Mouse (Mus musculus) heart, embryonic 14.5 days (tissue): ENCODE measurements around the gene Gast. TPM values are rescaled to one million over a fixed set of nuclear protein-coding genes. Genes with fewer than 3 reads are reported as not detected.

Experiments used
- ATAC-seq: fragments of 200-750 bp; cut with Nextera tagmentation; 2 replicates; pipeline ENCODE4 v1.8.0; 2017; ENCODE audit warnings: low read depth, moderate TSS enrichment; ENCODE audit not compliant: insufficient number of reproducible peaks, insufficient read depth, low FRiP score
- H3K27ac ChIP-seq, 2 experiments: fragments of 200-500 bp in 1 of 2; fragments of 300-500 bp in 1 of 2; sonication (generic) in 1 of 2; replicated peaks in 1 of 2; 2 replicates each; pipeline ENCODE4 v1.5.1; 2012 to 2014; ENCODE audit warnings: low read depth in 2 of 2, low read length in 2 of 2, control low read depth in 1 of 2, mild to moderate bottlenecking in 1 of 2, mixed read lengths in 1 of 2; ENCODE audit not compliant: control insufficient read depth in 1 of 2, insufficient read depth in 1 of 2
- H3K27me3 ChIP-seq: fragments of 300-500 bp; sonication (generic); 2 replicates; pipeline ENCODE4 v1.6.1; 2014; ENCODE audit warnings: mild to moderate bottlenecking, low read length, control low read depth; ENCODE audit not compliant: control insufficient read depth, insufficient read depth
- H3K36me3 ChIP-seq: fragments of 300-500 bp; sonication (generic); 2 replicates; pipeline ENCODE4 v1.6.1; 2014; ENCODE audit warnings: mild to moderate bottlenecking, control low read depth, low read length, mixed read lengths; ENCODE audit not compliant: control insufficient read depth, insufficient read depth
- H3K4me1 ChIP-seq, 2 experiments: fragments of 200-500 bp in 1 of 2; fragments of 300-500 bp in 1 of 2; sonication (generic) in 1 of 2; 2 replicates each; pipeline ENCODE4 v1.6.1; 2012 to 2014; ENCODE audit warnings: low read length in 2 of 2, control low read depth in 1 of 2, mixed read lengths in 1 of 2; ENCODE audit not compliant: control insufficient read depth in 2 of 2, insufficient read depth in 2 of 2
- H3K4me2 ChIP-seq: fragments of 300-500 bp; sonication (generic); 2 replicates; pipeline ENCODE4 v1.6.1; 2014; ENCODE audit warnings: mild to moderate bottlenecking, low read length
- H3K4me3 ChIP-seq, 2 experiments: fragments of 200-500 bp in 1 of 2; fragments of 300-500 bp in 1 of 2; sonication (generic) in 1 of 2; 2 replicates each; pipeline ENCODE4 v1.5.1; 2012 to 2014; ENCODE audit warnings: low read length in 2 of 2, mild to moderate bottlenecking in 2 of 2, control low read depth in 1 of 2, low read depth in 1 of 2, moderate library complexity in 1 of 2; ENCODE audit not compliant: control insufficient read depth in 1 of 2, insufficient read depth in 1 of 2
- H3K9ac ChIP-seq: fragments of 300-500 bp; sonication (generic); 2 replicates; pipeline ENCODE4 v1.6.1; 2014; ENCODE audit warnings: mild to moderate bottlenecking, low read length
- H3K9me3 ChIP-seq: fragments of 300-500 bp; sonication (generic); 2 replicates; pipeline ENCODE4 v1.6.1; 2016; ENCODE audit warnings: low read length, control low read depth; ENCODE audit not compliant: control insufficient read depth
- WGBS: fragments of 180-500 bp; shearing (Covaris S2); extraction: QIAGEN DNeasy Blood & Tissue Kit; methylation state at CpG from one replicate; pipeline ENCODE4 v1.1.7; 2014; 5-methylcytosine and 5-hydroxymethylcytosine counted together
- polyA plus RNA-seq: library from polyadenylated mRNA; unstranded; fragments of >200 nt; fragmentation: Nextera tagmentation; extraction: Ambion mirVana; gene quantifications from 2 replicates; pipeline ENCODE4 v1.2.1, GENCODE M21; 2014

Gene Gast
- polyA plus RNA-seq, 1 experiment from 2014 or later, result not detected

DNA sequence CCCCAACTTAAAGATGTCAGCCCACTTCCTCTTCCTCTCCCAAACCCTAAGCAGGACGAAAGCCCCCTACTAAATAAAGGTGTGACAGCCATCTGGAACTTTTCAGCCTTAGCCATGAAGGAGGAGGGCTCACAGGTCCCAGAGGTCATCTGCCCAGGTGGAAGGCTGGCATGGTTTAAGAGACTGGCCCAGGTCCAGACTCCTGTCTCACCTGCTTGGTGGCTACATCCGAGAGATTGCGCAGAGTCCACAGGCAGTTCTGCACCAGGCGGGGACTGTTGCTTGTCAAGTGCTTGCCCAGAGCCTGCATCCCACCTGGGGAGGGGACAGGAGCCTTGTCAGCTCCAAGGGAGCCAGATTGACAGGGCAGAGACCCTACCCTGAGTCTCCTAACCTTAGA lies 45.1 kb downstream of the Gast start:
- 76% methylated on average over 4 of the region's 4 CpGs for WGBS
- Histone ChIP-seq H3K9me3 (no peaks in the 10 kb centered on the region), H3K9ac (no peak overlapping the region)

DNA sequence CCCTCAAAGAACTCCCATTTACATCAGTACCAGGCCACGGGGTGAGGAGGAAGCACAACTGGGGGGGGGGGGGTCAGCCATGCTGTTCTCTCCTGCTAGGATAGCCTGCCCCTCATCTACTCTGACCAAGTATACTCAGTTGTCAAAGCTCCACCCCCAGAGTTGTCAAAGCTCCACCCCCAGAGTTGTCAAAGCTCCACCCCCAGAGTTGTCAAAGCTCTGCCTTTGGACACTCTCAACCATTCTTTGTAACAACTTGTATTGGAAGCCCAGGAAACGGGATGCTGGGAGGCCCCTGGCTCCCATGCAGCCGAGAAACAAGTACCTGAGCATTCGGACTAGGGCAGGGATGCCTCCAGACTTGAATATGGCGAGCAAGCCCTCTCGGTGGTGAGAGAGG lies 48.5 kb downstream of the Gast start:
- Histone ChIP-seq H3K27me3 (no peaks in the 10 kb centered on the region), H3K27ac (no peak overlapping the region), H3K4me1 (peaks cover 13 to 15% of the 10 kb centered on the region in 2 experiments), H3K4me2 (no peak overlapping the region), H3K36me3 (peaks cover 87% of the 10 kb centered on the region), H3K9ac (no peak overlapping the region), H3K4me3 (no peak overlapping the region), H3K9me3 (no peaks in the 10 kb centered on the region)
- WGBS, result 76% methylated on average over 6 of the region's 6 CpGs
- no peak for ATAC-seq

More for the DNA sequence above, 45.1 kb downstream of the Gast start:
- Histone ChIP-seq H3K4me1 (no peaks in the 10 kb centered on the region), H3K27ac (no peak overlapping the region), H3K27me3 (no peaks in the 10 kb centered on the region), H3K4me2 (no peak overlapping the region), H3K36me3 (peaks cover 99% of the 10 kb centered on the region), H3K4me3 (no peak overlapping the region)
- ATAC-seq, result no peak

- Histone ChIP-seq H3K36me3 (peaks cover 63% of the 10 kb centered on the region), H3K9me3 (no peaks in the 10 kb centered on the region), H3K4me3 (no peak overlapping the region), H3K27ac (no peak overlapping the region), H3K4me1 (peaks cover 35 to 37% of the 10 kb centered on the region in 2 experiments), H3K27me3 (no peaks in the 10 kb centered on the region), H3K9ac (no peak overlapping the region), H3K4me2 (no peak overlapping the region)
- 96% methylated on average over 3 of the region's 3 CpGs for WGBS
- no peak for ATAC-seq
These were observed 50.8 kb downstream of the Gast start for GRCm38 (mm10) chr11:100385016-100385415.

DNA sequence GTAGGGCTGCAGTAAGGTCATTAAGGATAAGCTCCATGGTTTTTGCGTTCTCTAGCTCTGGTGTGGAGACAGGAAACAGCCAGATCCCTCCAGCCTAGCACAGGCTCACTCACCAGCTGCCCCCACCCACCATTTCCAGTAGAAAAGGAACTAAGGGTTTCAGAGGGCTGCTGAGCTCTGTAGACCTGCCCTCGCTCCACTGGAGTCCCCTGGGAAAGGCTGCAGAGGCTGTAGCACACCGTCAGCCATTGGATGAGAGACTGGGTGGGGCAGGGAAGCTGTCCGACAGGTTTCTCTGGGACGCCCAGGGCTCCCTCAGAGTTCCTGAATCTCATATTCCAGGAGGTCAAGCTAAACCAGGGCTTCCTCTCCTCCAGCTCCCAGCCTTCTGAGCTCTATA lies 52.4 kb downstream of the Gast start:
- Histone ChIP-seq H3K9ac (no peak overlapping the region), H3K9me3 (no peaks in the 10 kb centered on the region), H3K27me3 (no peaks in the 10 kb centered on the region), H3K4me2 (no peak overlapping the region), H3K4me3 (no peak overlapping the region), H3K4me1 (peaks cover 50 to 52% of the 10 kb centered on the region in 2 experiments), H3K27ac (peak overlapping the region in 1 of 2 experiments; percentile 86; a peak in 1 of 4 replicates), H3K36me3 (peaks cover 48% of the 10 kb centered on the region)
- ATAC-seq, result no peak
- 63% methylated on average over 5 of the region's 5 CpGs for WGBS

Other genes with a start within 250 kb of the Gast start
- gene Krt32, start 246.2 kb upstream of the Gast start, polyA plus RNA-seq, result not detected in 2 replicates
- gene Krt35, start 238.2 kb upstream of the Gast start, polyA plus RNA-seq, result not detected in 2 replicates
- gene Krt36, start 228.8 kb upstream of the Gast start, polyA plus RNA-seq, result not detected in 2 replicates
- not detected in 2 replicates for gene Krt13, start 212.8 kb upstream of the Gast start, polyA plus RNA-seq
- 0.50 TPM in 1 of 2 replicates, not detected in the other for gene Krt15, start 198.5 kb upstream of the Gast start, polyA plus RNA-seq
- 30.7 and 35.0 TPM in 2 replicates for gene Krt19, start 185.7 kb upstream of the Gast start, polyA plus RNA-seq
- gene Krt9, start 141.2 kb upstream of the Gast start, polyA plus RNA-seq, result not detected in 2 replicates
- 1.5 and 1.9 TPM in 2 replicates for gene Krt14, start 126.9 kb upstream of the Gast start, polyA plus RNA-seq
- gene Krt16, start 85.5 kb upstream of the Gast start, polyA plus RNA-seq, result not detected in 2 replicates
- 1.4 TPM in 2 replicates for gene Krt17, start 73.4 kb upstream of the Gast start, polyA plus RNA-seq
- not detected in 2 replicates for gene Krt42, start 64.5 kb upstream of the Gast start, polyA plus RNA-seq
- 1,807 and 1,900 TPM in 2 replicates for gene Eif1, start 14.5 kb upstream of the Gast start, polyA plus RNA-seq
- 3.4 and 4.3 TPM in 2 replicates for gene Hap1, start 21.7 kb downstream of the Gast start, polyA plus RNA-seq
- 117 and 118 TPM in 2 replicates for gene Jup, start 63.4 kb downstream of the Gast start, polyA plus RNA-seq
- gene P3h4, start 80.4 kb downstream of the Gast start, polyA plus RNA-seq, result 54.7 and 58.1 TPM in 2 replicates
- 94.5 and 95.3 TPM in 2 replicates for gene Fkbp10, start 81.3 kb downstream of the Gast start, polyA plus RNA-seq
- 95.8 and 102 TPM in 2 replicates for gene Nt5c3b, start 107.4 kb downstream of the Gast start, polyA plus RNA-seq
- gene Klhl10, start 107.5 kb downstream of the Gast start, polyA plus RNA-seq, result 0.36 and 0.44 TPM in 2 replicates
- gene Klhl11, start 138.3 kb downstream of the Gast start, polyA plus RNA-seq, result 8.6 and 9.3 TPM in 2 replicates
- gene Acly, start 193.6 kb downstream of the Gast start, polyA plus RNA-seq, result 51.6 and 54.0 TPM in 2 replicates
- 0.13 and 1.0 TPM in 2 replicates for gene Ttc25, start 211.2 kb downstream of the Gast start, polyA plus RNA-seq
- 19.2 and 20.8 TPM in 2 replicates for gene Cnp, start 240.5 kb downstream of the Gast start, polyA plus RNA-seq